Mouse (Mus musculus) hindbrain, embryonic 13.5 days (tissue): ENCODE measurements at regions not wholly inside any gene's neighbourhood (a gene's known extent, or its start where the extent isn't known, plus 50 kb on each side); places are given as distances from the start of the nearest gene placed in this dataset.

Source experiments
- ATAC-seq: fragments of 200-750 bp; cut with Nextera tagmentation; 2 replicates; pipeline ENCODE4 v1.8.0; 2017; ENCODE audit warnings: moderate TSS enrichment; ENCODE audit not compliant: low FRiP score
- H3K27ac ChIP-seq: fragments of 300-500 bp; sonication (generic); 2 replicates; pipeline ENCODE4 v1.5.1; 2015; ENCODE audit warnings: inconsistent platforms, mild to moderate bottlenecking, moderate library complexity
- H3K27me3 ChIP-seq: fragments of 300-500 bp; sonication (generic); 2 replicates; pipeline ENCODE4 v1.6.1; 2015; ENCODE audit warnings: mild to moderate bottlenecking, inconsistent platforms
- H3K36me3 ChIP-seq: fragments of 300-500 bp; sonication (generic); 2 replicates; pipeline ENCODE4 v1.6.1; 2015; ENCODE audit warnings: mild to moderate bottlenecking, inconsistent platforms
- H3K4me1 ChIP-seq: fragments of 300-500 bp; sonication (generic); replicated peaks from 2 replicates; pipeline ENCODE4 v1.6.1; 2015; ENCODE audit warnings: inconsistent platforms
- H3K4me2 ChIP-seq: fragments of 300-500 bp; sonication (generic); 2 replicates; pipeline ENCODE4 v1.6.1; 2015; ENCODE audit warnings: inconsistent platforms, mild to moderate bottlenecking, moderate library complexity
- H3K4me3 ChIP-seq: fragments of 300-500 bp; sonication (generic); 2 replicates; pipeline ENCODE4 v1.5.1; 2015; ENCODE audit warnings: mild to moderate bottlenecking, inconsistent platforms
- H3K9ac ChIP-seq: fragments of 300-500 bp; sonication (generic); 2 replicates; pipeline ENCODE4 v1.6.1; 2015; ENCODE audit warnings: mild to moderate bottlenecking, inconsistent platforms
- H3K9me3 ChIP-seq: fragments of 300-500 bp; sonication (generic); 2 replicates; pipeline ENCODE4 v1.6.1; 2016; ENCODE audit warnings: inconsistent platforms
- WGBS: fragments of 180-500 bp; shearing (Covaris S2); methylation state at CpG from one replicate; pipeline ENCODE4 v1.1.7; 2015; 5-methylcytosine and 5-hydroxymethylcytosine counted together

DNA sequence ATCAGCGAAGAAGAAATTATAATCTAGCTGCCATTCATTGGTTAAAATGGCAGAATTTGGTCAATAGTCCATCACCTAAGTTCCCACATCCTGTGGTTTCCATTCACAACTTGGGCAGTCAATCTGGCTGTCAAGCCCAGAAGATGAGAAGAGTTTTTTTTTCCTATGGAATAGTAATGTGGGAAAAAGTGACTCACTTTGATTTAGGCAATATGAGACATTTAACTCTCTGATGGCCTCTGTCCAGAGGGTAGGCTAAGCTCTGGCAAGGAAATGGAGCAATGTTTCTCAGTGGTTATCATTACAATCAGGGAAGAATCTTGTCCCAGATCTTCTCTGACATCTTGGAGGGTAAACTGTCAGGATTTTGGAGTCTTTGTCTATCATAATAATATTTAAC is 367.9 kb downstream of the Ets1 start:
- 88% methylated on average over 1 of the region's 1 CpGs for WGBS
- Histone ChIP-seq H3K4me1 (no peaks in the 10 kb centered on the region), H3K27ac (no peak overlapping the region), H3K9ac (no peak overlapping the region), H3K4me3 (no peak overlapping the region), H3K4me2 (no peak overlapping the region), H3K9me3 (no peaks in the 10 kb centered on the region), H3K27me3 (no peaks in the 10 kb centered on the region), H3K36me3 (no peaks in the 10 kb centered on the region)
- no peak for ATAC-seq

DNA sequence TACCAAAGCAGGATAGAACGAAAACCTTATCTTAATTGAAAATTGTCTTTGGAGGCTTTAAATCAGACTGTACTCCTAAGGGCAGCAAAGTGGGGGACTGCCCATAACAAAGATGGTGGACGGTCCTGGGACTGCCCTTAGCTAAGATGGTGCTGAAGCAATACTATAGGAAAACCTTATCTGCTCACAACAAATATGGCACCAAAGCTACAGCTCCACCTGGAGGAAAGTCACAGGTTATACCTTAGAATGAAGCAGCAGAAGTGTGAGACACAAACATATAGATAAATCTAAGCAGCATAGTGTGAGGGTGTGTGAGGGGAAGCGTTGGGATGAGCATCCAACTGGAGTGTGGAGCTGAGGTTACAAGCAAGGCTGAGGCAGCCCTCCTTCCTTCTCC is 368.5 kb downstream of the Ets1 start:
- Histone ChIP-seq H3K9me3 (no peaks in the 10 kb centered on the region), H3K27ac (no peak overlapping the region), H3K4me2 (no peak overlapping the region), H3K4me3 (no peak overlapping the region), H3K9ac (no peak overlapping the region), H3K36me3 (no peaks in the 10 kb centered on the region), H3K4me1 (no peaks in the 10 kb centered on the region), H3K27me3 (no peaks in the 10 kb centered on the region)
- WGBS = 91% methylated on average over 3 of the region's 3 CpGs
- no peak for ATAC-seq

DNA sequence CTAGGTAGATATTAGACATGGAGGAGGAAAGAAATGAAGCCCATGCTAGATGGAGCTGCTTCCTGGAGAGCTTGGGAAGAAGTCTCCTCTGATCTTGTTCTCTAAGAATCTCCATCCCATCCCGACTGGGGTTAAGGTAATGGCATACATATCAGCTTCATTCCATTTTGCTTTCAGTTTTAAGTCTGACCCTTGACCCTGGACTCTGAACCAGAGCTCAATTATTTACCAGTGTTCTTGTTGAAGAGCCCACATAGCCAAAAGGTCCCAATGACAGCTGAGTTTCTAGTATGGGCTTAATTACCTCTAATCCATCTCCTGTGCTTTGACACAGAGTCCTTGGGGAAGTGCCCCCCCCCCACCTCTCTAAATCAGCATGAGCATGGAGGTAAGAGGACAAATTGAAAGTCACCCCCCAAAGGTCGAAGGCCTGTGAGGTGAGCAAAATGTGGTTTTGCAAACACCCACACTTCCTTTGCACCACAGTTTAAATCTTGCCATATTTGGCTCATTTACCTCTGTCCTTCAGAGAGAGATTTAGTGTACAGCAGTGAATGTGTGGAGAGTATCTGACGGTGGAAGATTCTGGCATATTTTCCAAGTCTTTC is 371.5 kb downstream of the Ets1 start:
- Histone ChIP-seq H3K27ac (no peak overlapping the region), H3K4me3 (no peak overlapping the region), H3K9me3 (no peaks in the 10 kb centered on the region), H3K4me2 (no peak overlapping the region), H3K27me3 (no peaks in the 10 kb centered on the region), H3K4me1 (no peaks in the 10 kb centered on the region), H3K36me3 (no peaks in the 10 kb centered on the region), H3K9ac (no peak overlapping the region)
- no peak for ATAC-seq
- WGBS = 75% methylated on average over 3 of the region's 3 CpGs

DNA sequence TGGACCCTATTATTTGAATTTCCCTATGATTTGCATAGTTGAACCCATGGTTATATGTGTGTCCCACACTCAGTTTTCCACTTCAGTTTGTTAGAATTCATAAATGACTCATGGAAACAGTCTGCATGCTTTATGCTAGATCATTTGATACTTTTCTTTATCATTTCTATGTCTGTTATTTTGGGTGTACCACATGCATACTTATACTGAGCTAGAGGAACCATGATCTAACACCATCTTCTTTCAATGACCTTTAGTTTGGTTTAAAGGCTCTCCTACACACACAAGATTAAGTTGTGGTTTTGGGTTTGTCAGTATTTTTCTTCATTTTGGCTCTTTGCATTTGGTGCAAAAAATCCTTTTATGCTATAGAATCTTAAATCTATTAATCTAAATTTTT is 375.2 kb downstream of the Ets1 start:
- Histone ChIP-seq H3K27ac (no peak overlapping the region), H3K27me3 (no peaks in the 10 kb centered on the region), H3K4me3 (no peak overlapping the region), H3K4me1 (no peaks in the 10 kb centered on the region), H3K9me3 (no peaks in the 10 kb centered on the region), H3K4me2 (no peak overlapping the region), H3K36me3 (no peaks in the 10 kb centered on the region), H3K9ac (no peak overlapping the region)
- no peak for ATAC-seq

DNA sequence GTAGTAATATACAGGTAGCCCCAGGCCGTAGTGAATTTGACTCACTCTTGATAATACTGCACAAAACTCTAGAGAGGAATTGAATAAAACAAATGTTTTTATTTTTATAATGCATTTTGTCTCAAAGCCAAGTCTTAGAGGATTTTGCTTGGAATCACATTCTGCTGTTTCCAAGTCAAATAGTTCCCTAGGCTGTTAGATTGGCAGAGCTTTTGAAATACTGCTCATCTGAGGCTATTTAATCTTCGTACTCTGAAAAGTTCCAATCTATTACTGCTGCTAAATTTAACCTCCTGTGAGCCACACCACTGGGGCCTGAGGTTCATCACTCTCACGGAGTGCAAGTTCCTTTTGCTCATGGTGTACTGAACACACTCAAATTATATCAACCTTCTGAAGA is 399.4 kb downstream of the Ets1 start:
- Histone ChIP-seq H3K9me3 (no peaks in the 10 kb centered on the region), H3K9ac (no peak overlapping the region), H3K27me3 (no peaks in the 10 kb centered on the region), H3K4me1 (no peaks in the 10 kb centered on the region), H3K4me3 (no peak overlapping the region), H3K27ac (no peak overlapping the region), H3K4me2 (no peak overlapping the region), H3K36me3 (no peaks in the 10 kb centered on the region)
- WGBS = 83% methylated on average over 3 of the region's 3 CpGs
- no peak for ATAC-seq

DNA sequence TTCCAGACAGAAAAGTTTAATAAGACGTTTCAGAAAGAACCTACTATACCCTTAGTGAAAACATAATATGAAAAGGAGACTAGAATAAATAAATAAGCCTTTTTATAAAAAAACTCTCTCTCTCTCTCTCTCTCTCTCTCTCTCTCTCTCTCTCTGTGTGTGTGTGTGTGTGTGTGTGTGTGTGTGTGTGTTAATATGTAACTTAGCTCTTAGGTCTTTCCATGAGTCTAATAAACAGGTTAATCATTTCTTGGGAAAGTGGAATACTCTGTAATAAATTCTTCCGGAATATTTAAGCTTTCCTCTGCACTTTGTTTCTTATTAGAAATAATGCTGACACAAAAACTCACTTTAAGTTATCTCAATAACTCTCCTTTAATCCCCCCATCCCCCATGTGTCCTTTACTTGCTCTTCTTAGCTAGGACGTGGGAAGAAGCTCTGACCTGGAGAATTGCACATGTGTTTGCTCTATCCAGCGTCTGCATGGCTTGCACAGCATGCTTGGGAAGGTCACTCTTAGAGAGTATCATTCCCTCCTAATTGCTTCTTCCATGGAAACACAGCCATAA is 403.3 kb downstream of the Ets1 start:
- H3K27ac ChIP-seq = no peak overlapping the region
- no peaks in the 10 kb centered on the region for H3K27me3 ChIP-seq
- no peak overlapping the region for H3K4me2 ChIP-seq
- H3K9ac ChIP-seq = no peak overlapping the region
- H3K9me3 ChIP-seq = no peaks in the 10 kb centered on the region
- no peak for ATAC-seq
- 72% methylated on average over 4 of the region's 4 CpGs for WGBS
- no peak overlapping the region for H3K4me3 ChIP-seq
- no peaks in the 10 kb centered on the region for H3K4me1 ChIP-seq
- no peaks in the 10 kb centered on the region for H3K36me3 ChIP-seq

DNA sequence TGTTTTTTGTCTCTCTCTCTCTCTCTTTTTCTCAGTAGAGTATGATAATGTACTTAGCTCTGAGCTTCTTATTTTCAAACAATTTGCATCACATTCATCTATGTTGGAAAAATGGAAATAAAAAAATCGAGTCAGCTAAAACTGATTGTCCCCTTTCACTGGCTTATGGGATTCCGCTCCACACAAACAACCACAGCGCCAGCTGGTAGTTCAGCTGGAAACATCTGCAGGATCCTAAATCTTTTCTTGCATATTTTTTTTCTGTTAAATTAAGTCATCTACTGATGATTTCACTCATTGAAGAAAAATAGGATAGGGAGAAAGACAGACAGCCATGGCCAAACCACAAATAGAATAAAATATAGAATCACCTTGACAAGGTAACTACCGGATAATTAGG is 414.8 kb downstream of the Ets1 start:
- WGBS = 91% methylated on average over 4 of the region's 4 CpGs
- H3K36me3 ChIP-seq = no peaks in the 10 kb centered on the region
- ATAC-seq = no peak

DNA sequence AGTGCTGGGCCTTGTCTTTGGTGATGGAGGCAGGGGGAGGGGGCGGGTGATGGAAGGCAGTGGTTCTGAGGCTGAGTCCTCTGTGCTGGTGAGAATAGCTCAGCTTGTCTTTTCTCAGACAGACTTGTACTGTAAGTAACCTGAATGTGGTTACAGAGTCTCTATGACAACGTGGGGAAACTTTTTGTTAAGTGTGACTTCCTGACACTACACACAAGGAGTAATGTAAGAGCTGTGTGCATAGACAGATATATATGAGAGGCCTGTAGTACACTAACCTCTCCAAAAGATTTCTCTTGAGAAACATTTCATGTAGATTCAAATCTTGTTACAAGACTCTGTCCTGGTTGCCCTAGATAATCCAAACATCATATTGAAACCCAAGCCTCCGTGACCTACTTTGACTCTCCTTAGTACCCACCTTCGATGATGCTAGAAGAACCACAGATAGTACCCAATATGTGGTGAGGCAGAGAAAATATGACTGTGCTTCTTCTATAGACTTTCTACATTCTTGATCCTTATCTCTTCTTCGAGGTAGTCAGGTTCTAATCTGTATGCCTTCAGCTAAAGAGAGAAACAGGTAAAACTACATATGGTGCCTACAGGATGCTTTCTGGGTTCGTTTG is 424.7 kb downstream of the Ets1 start:
- ATAC-seq = no peak
- Histone ChIP-seq H3K27me3 (peaks cover 65% of the 10 kb centered on the region), H3K36me3 (no peaks in the 10 kb centered on the region), H3K4me1 (peaks cover 12% of the 10 kb centered on the region), H3K9me3 (no peaks in the 10 kb centered on the region), H3K4me3 (no peak overlapping the region), H3K27ac (no peak overlapping the region), H3K4me2 (no peak overlapping the region), H3K9ac (no peak overlapping the region)
- 87% methylated on average over 6 of the region's 6 CpGs for WGBS

More for the DNA sequence above, 414.8 kb downstream of the Ets1 start:
- no peak overlapping the region for H3K4me2 ChIP-seq
- no peaks in the 10 kb centered on the region for H3K27me3 ChIP-seq
- no peak overlapping the region for H3K27ac ChIP-seq
- no peak overlapping the region for H3K4me3 ChIP-seq
- H3K9me3 ChIP-seq = no peaks in the 10 kb centered on the region
- no peak overlapping the region for H3K9ac ChIP-seq
- no peaks in the 10 kb centered on the region for H3K4me1 ChIP-seq

DNA sequence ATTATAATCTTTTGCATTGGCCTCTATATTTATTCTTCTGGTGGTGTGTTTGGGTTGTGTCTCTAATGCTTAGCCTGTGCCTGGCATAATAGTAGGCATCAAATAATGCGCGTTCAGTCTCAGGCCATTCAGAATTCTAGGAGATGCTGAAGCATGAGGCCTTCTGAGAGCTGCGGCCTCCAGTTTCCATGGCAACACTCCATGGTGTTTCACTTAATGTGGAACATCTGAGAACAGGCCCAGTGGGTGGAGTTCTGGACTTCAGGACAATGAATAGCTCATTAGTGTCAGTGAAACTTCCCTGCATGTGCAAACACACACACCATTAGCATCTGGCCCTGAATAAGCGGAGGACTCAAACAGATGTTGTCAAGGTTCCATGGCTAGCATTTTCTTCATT is 426.5 kb downstream of the Ets1 start:
- 5% methylated on average over 4 of the region's 4 CpGs for WGBS
- Histone ChIP-seq H3K27ac (no peak overlapping the region), H3K36me3 (no peaks in the 10 kb centered on the region), H3K4me1 (peaks cover 12% of the 10 kb centered on the region), H3K4me2 (no peak overlapping the region), H3K4me3 (no peak overlapping the region), H3K9me3 (no peaks in the 10 kb centered on the region), H3K9ac (no peak overlapping the region), H3K27me3 (peaks cover 72% of the 10 kb centered on the region)
- peak; percentile 93 for ATAC-seq

DNA sequence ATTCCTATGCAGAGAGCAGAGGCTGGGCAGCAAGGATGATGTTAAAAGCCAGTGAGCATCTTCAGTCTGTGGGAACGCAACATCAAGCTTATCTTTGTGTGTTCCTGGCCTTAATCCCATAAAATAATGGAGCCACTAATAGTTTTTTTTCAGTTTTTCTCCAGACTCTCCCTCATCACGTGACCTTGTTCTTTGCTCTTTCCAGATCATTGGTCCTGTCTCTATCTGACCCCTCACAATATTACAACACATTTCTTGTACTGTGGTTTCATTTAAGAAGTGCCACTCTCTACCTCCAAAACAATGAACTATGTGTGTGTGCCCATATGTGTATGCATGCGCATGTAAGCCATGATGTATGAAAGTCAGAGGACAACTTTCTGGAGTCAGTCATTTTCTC is 429.3 kb downstream of the Ets1 start:
- peaks cover 52% of the 10 kb centered on the region for H3K27me3 ChIP-seq
- H3K4me3 ChIP-seq = no peak overlapping the region
- H3K4me1 ChIP-seq = peaks cover 12% of the 10 kb centered on the region
- H3K9ac ChIP-seq = no peak overlapping the region
- 94% methylated on average over 3 of the region's 3 CpGs for WGBS
- ATAC-seq = no peak
- H3K9me3 ChIP-seq = no peaks in the 10 kb centered on the region
- no peak overlapping the region for H3K27ac ChIP-seq
- H3K36me3 ChIP-seq = no peaks in the 10 kb centered on the region
- H3K4me2 ChIP-seq = no peak overlapping the region

DNA sequence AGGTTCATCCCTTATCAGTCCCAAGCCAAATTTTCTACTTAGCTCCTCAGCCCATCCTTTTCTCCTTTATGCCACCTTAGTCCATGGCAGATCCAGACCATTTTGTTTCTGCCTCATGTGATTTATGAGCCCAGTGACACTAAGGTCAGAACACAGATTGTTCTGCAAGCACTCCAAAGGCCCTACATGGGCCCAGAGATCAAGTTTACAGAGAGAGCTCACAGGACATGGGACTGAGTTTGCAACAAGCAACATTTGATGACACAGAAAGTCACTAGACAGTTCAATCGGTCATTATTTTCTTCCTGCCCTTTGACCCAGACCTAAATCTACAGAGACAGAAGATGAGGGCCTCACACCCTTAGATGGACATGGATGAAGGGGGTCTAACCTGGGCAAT is 431.5 kb downstream of the Ets1 start:
- Histone ChIP-seq H3K36me3 (no peaks in the 10 kb centered on the region), H3K4me2 (no peak overlapping the region), H3K9me3 (no peaks in the 10 kb centered on the region), H3K9ac (no peak overlapping the region), H3K4me3 (no peak overlapping the region), H3K4me1 (peaks cover 2% of the 10 kb centered on the region), H3K27ac (no peak overlapping the region), H3K27me3 (peaks cover 37% of the 10 kb centered on the region)
- WGBS = 92% methylated on average over 1 of the region's 1 CpGs
- ATAC-seq = no peak

DNA sequence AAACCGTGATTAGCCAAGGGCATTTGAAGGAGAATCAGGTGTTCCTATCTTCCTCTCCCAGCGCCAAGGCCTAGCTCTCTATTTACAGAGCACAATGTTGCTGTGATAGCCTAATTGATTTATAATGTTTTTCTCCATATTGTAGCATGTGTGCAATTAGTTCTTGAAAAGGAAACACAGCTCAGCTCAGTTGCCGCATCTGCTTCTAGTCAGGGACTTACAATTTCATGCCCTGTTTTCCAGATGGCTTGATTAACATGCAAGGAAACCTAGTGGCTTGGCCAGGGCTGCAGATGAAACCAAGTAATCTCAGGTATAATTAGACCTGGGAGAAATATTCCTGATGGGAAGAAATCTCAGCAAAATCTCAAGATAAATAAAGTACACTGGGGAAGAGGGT is 434.1 kb downstream of the Ets1 start:
- Histone ChIP-seq H3K4me2 (no peak overlapping the region), H3K4me3 (no peak overlapping the region), H3K9ac (no peak overlapping the region), H3K27me3 (peaks cover 23% of the 10 kb centered on the region), H3K27ac (no peak overlapping the region), H3K4me1 (no peaks in the 10 kb centered on the region), H3K9me3 (peaks cover 3% of the 10 kb centered on the region; the same call in 1 of the 2 replicates), H3K36me3 (no peaks in the 10 kb centered on the region)
- 60% methylated on average over 3 of the region's 3 CpGs for WGBS
- ATAC-seq = no peak

DNA sequence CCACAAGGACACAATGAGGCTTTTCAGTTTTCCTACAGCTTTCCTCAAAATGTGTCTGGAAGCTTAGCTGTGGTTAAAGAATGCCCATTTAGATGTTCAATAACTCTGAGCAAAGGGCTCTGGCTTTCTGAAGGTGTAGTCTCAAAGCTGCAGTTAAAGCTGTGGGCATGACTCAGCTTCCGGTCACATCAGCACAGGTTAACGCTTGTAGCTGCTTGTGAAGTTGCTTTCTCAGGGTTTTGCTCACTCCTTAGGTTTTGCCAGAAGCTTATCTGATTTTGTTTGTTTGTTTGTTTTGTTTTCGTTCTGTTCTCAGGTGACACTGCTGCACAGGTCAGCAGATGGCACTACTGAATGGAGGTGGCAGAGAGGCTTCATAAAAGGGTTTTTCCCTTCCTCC is 444.2 kb downstream of the Ets1 start:
- no peak for ATAC-seq
- no peak overlapping the region for H3K9ac ChIP-seq
- H3K9me3 ChIP-seq = no peaks in the 10 kb centered on the region
- H3K4me3 ChIP-seq = no peak overlapping the region
- no peak overlapping the region for H3K27ac ChIP-seq
- WGBS = 89% methylated on average over 3 of the region's 3 CpGs
- H3K4me2 ChIP-seq = no peak overlapping the region
- H3K36me3 ChIP-seq = no peaks in the 10 kb centered on the region
- no peaks in the 10 kb centered on the region for H3K4me1 ChIP-seq
- H3K27me3 ChIP-seq = no peaks in the 10 kb centered on the region
